Mouse (Mus musculus) heart, adult 8-10 months (tissue): ENCODE results near the gene Vmn2r2. TPM values are rescaled to one million over a fixed set of nuclear protein-coding genes. Genes with fewer than 3 reads are reported as not detected.

ENCODE experiments used
- DNase-seq: peaks from one replicate; pipeline ENCODE4 v3.0.0; 2022; ENCODE audit warnings: low spot score
- total RNA-seq, 4 experiments: library from RNA; stranded (reverse); gene quantifications; 2 replicates each; pipeline ENCODE4 v1.2.4; 2022

The Vmn2r2 gene
- not detected for total RNA-seq

- DNase-seq = no peak
These were observed at the start of gene Vmn2r2 for GRCm38 (mm10) chr3:64141878-64142508. Gene Vmn2r2, minus strand, starts transcription at chr3:64141928.

- DNase-seq = no peak
These were observed 28.2 kb downstream of the Vmn2r2 start for GRCm38 (mm10) chr3:64113352-64114046.

GRCm38 (mm10) chr3:64112707-64113106 is 29.0 kb downstream of the Vmn2r2 start:
- no peak for DNase-seq

- DNase-seq = no peak
These were observed 60.5 kb downstream of the Vmn2r2 start, which contains the start of gene Vmn2r1 for GRCm38 (mm10) chr3:64081247-64081646. Gene Vmn2r1, plus strand, starts transcription at chr3:64081547.

Other genes starting within 250 kb of the Vmn2r2 start
- gene Plch1, start 242.5 kb downstream of the Vmn2r2 start, total RNA-seq = under 1 TPM; 0.05 to 0.23 (median 0.06) TPM
- gene E130311K13Rik, start 212.5 kb downstream of the Vmn2r2 start, total RNA-seq = 10 to 100 TPM; 10.6 to 12.5 (median 11.7) TPM
- 10 to 100 TPM; 10.8 to 15.1 (median 13.2) TPM for gene Slc33a1, start 177.2 kb downstream of the Vmn2r2 start, total RNA-seq
- gene Gmps, start 165.8 kb downstream of the Vmn2r2 start, total RNA-seq = 10 to 100 TPM; 24.1 to 32.2 (median 28.0) TPM
- gene Vmn2r1, start 60.4 kb downstream of the Vmn2r2 start, total RNA-seq = under 1 TPM in 3 of 4 experiments, not detected in 1; 0.03 to 0.06 (median 0.06) TPM
- not detected for gene Vmn2r3, start 147.8 kb upstream of the Vmn2r2 start, total RNA-seq